Mouse (Mus musculus) c-Kit-positive CD71-negative TER-119-negative erythroid progenitor cells, embryonic 14.5 days (primary cell): ENCODE data around the gene Cacna2d3.
A peak's percentile ranks its signal among the peaks of the same experiment; 100 is the strongest.

Experiments used
- DNase-seq: peaks from one replicate; pipeline ENCODE4 v3.0.0-alpha.2; 2013; ENCODE audit warnings: low read depth

Cacna2d3 gene

DNA sequence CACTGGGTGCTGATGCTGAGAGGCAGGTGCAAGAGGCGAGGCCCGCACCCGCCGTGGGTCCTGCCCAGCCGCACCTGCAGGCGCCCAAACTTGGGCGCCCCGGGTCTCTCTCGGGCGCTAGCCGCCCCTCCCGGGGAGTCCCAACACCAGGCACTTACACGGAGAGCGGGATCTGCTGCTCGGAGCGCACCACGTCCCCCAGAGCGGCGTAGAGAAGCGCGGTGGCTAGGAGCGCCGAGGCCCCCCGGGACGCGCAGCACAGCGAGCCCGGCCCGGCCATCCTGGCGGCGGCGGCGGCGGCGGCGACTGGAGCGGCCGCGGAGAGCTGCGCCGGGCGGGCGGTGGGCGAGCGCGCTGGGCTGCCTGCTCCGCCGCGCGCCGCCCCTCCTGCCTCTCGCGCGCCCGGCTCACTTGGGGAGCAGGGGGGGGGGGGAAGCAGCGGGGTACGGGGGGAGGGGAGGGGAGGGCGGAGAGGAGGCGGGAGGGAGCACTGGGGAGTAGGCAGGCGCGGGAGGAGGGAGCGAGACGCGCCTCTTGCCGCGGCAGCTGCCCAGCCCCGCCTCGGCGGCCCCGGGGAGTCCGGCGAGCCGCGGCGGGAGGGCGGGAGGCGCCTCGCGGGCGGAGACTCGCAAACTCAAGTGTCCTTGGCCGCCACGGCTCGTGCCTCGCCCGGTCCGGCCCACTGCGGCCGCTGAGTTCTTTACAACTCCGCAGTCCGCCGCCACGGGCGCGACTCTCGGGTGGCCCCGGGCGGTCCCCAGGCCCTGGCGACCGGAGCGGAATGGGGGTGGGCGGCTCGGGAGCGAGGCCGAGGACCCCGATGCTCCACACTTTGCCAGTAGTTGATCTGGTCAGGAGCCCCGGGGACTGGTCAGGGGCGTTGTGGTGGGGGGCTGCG lies at the start of gene Cacna2d3:
Gene Cacna2d3 (minus strand): TSS at position 377 of the 898 bp plus-strand sequence.
- no peak for DNase-seq

- no peak for DNase-seq
Observed at GRCm38 (mm10) chr14:29769486-29769885, 47.8 kb upstream of the Cacna2d3 start.

DNA sequence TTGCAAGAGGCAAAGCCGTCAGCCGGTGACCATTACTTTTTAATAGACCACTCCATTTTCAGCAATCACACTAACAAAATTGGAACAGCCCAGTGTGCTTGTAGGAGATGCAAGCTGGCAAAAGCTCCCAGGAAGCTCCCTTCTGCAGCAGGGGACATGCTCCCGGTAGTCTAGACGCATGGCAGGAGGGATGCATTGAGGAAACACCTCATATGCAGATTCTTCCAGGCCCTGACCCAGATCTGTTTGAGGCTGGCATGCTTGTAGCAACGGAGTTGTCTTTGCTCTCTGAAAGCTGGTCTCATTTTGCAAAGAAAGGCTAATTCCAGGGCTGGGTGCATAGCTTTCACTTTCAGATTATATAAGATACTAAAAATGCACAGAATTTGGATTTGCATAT lies 31.2 kb upstream of the Cacna2d3 start:
- DNase-seq = no peak

GRCm38 (mm10) chr14:29738751-29739150 lies 17.1 kb upstream of the Cacna2d3 start:
- no peak for DNase-seq

- DNase-seq = no peak
Observed at GRCm38 (mm10) chr14:29730256-29730655, 8.6 kb upstream of the Cacna2d3 start.

DNA sequence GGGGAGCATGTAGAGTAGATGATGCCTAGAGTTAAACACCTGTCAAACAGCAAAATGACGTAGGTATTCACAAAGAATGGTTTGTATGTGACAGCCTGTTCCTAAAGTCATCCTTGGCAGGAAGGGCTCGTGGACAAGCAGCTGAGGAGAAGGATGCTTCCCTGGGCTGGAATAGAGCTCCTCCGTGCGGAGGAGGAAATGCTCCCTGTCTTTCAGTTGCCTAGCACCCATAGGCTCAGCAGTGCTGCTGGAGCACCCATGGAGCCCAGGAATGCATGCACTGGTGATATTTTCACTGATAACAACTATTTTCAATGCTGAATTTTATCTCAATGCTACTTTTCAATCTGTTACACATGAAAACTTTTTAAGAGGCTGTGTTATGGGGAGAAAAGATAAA lies 7.3 kb upstream of the Cacna2d3 start:
- DNase-seq = no peak

DNA sequence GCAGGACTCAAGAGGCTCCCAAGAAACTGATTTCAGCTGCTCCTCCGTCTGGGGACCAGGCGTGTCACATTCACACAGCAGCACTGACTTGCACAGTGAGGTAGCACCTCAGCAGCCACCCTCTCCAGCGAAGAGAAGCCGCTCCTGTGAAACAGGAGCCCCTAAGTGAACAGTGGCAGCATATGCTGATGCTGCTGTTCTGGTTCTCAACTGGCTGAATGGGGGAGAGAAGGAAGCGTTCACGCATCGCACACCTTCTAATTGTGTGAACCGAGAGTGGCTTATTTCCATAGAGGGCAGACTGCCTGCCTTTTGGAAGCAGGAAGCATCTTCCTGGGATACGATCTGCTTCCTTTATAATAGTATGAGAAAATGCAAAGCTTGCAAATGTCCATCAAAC lies 5.9 kb upstream of the Cacna2d3 start:
- no peak for DNase-seq

DNA sequence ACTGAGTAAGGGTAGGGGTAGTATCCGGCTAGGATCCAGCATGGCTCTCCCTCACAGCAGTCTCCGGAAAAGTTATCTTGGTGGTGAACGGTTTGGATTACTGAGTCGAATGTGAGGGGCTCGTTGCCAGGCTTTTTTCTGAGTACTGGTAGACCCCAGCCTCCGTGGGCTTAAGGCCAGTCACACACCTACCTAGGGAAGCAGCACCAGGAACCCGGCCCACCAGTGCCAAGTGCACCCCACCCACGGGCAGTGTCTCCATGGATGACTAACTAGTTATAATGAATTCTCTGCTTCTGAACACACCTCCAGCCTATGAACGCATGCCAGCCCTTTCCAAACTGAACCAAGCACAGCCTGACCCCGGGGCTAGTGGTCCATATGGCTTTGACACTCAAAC lies 1.6 kb upstream of the Cacna2d3 start:
- DNase-seq = no peak

- DNase-seq = no peak
Observed at GRCm38 (mm10) chr14:29722386-29723221, 940 bp upstream of the Cacna2d3 start.

DNA sequence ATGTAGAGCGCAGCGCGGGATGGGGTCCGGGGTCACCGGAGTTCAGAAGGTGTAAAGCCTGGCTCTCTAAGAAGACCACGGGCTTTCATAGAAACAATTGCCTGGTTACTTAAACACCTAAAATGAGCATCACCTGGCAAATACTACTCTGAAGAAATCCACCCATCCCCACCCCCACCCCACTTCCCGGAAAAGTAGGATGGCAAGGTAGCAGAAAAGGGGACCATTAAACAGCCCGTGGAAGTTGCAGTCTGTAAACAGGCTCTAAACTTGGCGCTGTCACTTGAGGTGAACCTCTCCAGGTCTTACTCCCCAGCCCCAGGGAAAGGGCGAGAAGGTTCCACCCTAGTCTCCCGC lies 555 bp downstream of the Cacna2d3 start:
- DNase-seq = no peak

DNA sequence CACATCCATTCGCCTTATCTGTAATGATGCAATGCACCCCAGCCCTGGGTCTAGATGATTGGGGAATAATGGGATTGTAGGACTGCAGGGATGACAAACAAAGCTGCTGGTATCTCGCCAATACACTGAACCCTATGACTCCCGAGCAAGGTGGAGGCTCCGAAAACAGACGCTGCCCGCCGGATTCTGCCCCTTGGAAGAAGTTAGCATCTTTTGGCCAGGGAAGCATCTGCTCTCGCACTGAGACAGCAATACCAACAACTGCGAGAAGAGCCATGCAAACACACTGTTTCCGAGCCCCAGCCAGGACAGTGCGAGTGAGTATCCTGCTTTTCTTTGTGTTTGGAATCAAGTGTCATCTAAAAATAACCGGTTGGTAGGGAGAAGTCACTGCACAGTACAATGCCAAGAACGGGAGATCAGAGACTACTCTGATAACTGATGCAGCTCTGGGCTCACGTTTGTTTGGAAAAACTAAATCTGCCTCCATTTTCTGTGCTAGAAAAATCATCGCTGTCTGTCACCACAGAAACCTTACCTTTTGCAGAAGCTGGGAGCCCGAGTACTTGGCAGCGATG lies 1.2 kb downstream of the Cacna2d3 start:
- no peak for DNase-seq

DNA sequence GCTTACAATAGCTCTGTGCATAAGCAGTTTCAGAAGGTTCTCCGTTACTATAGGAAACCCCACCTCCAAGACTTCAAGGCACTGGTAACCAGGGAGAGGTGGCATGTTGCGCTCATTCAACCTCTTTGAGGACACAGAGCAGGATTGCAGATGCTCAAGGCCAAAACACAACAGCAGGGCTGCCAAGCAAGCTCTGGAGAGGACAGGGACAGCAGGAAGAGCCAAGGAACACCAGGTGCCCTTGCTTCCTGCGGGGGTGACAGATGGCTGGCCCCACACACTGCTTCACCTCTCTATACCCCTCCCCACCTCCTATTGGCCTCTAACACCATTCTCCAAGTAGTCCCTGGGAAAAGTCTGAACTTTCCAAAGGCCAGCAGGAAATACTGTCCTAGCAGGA lies 9.0 kb downstream of the Cacna2d3 start:
- DNase-seq = no peak

DNA sequence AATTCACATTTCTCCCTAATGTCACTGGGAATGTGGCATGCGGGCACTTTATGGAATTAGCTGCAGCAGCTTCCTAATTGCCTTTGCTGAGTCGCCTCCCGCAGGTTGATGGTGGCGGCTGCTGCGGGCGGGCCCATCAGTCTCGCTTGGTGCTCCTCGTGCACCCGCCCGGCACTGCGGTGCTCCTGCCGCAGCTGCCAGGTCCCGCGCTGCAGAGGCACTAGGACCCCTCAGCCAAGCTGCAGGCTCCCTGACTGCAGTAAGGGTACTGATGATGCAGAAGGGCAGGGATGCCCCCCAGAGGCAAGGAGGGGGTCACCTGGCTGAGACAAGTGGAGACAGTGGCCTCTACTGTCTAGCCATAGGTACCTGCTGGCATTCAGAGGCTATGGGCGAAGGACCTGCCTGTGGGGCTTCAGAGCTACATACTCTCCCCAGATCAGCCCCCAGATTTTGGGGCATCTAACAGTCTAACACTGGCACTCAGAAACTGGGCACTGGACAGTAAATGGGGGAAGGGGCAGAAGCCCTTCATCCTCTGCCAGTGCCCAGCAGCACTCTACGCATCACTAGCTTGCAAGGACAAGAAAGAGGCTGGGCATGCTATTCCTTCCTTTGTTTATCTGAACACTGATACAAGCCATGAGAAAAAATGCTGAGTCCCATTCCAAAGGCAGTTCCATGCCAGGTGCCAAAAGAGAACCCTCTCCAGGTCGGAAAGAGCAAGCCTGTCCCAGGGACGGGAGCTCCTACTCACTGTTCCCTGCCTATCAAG lies 13.9 kb downstream of the Cacna2d3 start:
- no peak for DNase-seq

- DNase-seq = no peak
Observed at GRCm38 (mm10) chr14:29702762-29703161, 18.9 kb downstream of the Cacna2d3 start.

DNA sequence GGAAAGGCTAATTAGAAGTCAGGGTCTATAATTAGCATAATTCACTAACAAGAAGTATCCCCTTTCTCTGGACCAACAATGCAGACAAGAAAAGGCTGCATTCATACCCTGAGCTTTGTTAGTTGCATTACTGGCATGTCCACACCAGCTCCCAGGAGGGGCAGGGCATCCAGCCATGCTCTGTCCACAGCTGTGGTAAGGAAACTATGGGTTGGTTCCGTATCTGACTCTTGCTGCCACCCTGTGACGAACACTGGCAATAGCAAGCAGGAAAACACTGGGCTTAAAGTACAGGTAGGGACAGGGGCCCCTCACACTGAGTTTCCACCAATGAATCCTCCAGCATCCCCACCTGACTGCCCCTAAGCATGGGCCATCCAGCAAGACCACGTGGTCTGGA lies 25.5 kb downstream of the Cacna2d3 start:
- no peak for DNase-seq

DNA sequence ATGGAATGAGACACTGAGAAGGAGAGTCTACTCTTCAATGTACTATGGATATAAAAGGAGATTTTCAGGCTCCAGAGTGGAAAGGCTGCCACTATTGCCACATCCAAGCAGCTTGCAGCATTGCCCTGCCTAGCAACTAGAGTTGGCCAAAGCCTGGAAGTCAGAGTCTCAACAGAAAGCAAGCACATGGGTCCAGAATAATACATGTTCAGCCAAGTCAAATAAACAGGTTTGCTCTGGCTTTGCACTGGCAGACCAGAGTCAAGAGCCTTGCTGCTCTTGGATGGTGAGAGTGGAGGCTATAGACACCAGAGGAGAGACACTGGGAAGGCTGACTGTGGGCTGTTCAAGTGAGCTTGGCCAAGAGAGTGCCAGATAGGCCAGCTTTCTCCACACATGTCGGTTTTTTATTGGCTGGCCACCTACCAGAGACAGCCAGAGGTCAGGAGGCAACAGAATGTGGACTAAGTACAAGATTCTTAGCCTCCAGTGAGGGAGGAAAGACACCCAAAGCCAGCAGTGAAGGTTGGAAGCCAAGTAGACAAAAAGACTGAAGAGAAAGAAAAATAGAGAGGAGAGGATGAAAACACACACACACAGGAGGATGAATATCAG lies 49.1 kb downstream of the Cacna2d3 start:
- no peak for DNase-seq

- DNase-seq = no peak
Observed at GRCm38 (mm10) chr14:29669826-29670225, 51.8 kb downstream of the Cacna2d3 start.

- DNase-seq = peak; percentile 9
Observed at GRCm38 (mm10) chr14:29657006-29657405, 64.7 kb downstream of the Cacna2d3 start.

DNA sequence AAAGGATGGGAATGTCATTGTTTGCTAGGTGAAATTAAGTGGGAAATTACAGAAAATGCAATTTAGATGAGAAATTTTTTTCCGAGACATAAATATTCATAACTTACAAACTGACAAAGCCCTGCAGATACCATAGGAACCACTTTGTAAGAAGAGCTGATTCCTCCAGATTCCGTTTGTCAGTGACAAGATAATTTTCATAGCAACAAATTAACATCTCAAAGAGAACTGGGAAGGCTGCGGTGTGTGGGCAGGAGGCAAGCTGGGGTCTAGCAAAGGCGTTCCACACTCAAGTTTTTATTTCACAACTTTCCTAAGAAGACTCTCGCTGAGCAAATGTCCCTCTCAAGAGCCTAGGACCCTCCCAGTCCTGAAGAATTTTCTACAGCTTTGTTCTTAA lies 71.1 kb downstream of the Cacna2d3 start:
- no peak for DNase-seq

GRCm38 (mm10) chr14:29648721-29649120 lies 72.9 kb downstream of the Cacna2d3 start:
- no peak for DNase-seq

DNA sequence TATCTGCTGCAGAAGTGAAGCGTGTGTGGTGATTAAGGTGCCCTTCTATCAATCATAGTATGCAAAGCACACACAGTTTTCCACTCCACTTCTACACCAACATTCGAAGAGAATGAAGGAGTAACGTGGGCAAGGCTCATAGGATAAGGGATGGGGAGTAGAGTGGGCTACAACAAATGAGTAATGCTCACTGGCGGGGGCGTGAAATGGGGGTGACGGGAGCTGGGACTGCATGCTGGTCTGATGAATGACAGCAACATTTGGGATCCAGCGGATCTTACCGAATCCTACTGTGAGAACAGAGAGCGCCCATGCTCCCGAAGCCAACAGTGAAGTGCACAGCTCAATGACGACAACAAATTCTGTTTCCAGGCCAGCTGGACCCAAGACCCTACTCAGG lies 76.2 kb downstream of the Cacna2d3 start:
- no peak for DNase-seq

DNA sequence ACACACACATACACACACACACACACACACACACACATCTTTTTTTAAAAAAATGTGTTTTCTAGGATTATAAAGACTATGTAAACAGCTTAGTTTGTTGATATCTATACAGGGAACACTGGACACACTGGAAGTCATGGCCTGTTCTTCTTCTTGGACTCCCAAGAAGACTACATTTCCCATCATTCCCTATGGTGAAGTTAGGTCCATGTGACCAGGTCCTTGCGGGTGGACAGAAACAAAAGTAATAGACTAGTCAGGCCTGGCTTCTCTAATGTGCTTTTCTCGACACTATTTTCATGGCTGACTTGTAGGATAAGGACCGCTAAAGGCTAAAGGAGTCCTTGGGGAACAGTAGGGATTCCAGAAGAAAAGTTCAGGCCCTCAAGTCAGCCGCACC lies 78.4 kb downstream of the Cacna2d3 start:
- no peak for DNase-seq
